In genomic region chr2:9155604-9156003, GRCm38 (mm10) we compare ENCODE assay signal across 26 mouse cellular contexts.
"Had no signal": no experiment of that assay in that cellular context is flagged by ENCODE, and none has a peak within 500 bp of the region (broad histone marks: within the 10 kb centered on the region; RNA-seq: fewer than 3 reads in every experiment).

No protein-coding gene starts in this region.

- H3K4me3 ChIP-seq: gastrocnemius, adult 2 months; heart, adult 2 months; heart, embryonic 13.5 days; heart, embryonic 15.5 days; hindbrain, embryonic 13.5 days; hindbrain, embryonic 15.5 days; left cerebral cortex, adult 2 months; limb, embryonic 10.5 days; limb, embryonic 12.5 days; liver, embryonic 13.5 days; liver, embryonic 15.5 days had no signal

- H3K9ac ChIP-seq: heart, embryonic 13.5 days; heart, embryonic 15.5 days; hindbrain, embryonic 13.5 days; hindbrain, embryonic 15.5 days; limb, embryonic 12.5 days; liver, embryonic 13.5 days; liver, embryonic 15.5 days; liver, postnatal 0 days had no signal

- H3K27me3 ChIP-seq: heart, embryonic 13.5 days; heart, embryonic 15.5 days; hindbrain, embryonic 13.5 days; hindbrain, embryonic 15.5 days; limb, embryonic 12.5 days; liver, embryonic 13.5 days; liver, embryonic 15.5 days had no signal

- H3K36me3 ChIP-seq: heart, embryonic 13.5 days; heart, embryonic 15.5 days; hindbrain, embryonic 13.5 days; hindbrain, embryonic 15.5 days; limb, embryonic 10.5 days; limb, embryonic 12.5 days; liver, embryonic 13.5 days; liver, embryonic 15.5 days had no signal

- H3K27ac ChIP-seq: gastrocnemius, adult 2 months; heart, adult 2 months; heart, embryonic 13.5 days; heart, embryonic 15.5 days; hindbrain, embryonic 13.5 days; hindbrain, embryonic 15.5 days; hindbrain, postnatal 0 days; left cerebral cortex, adult 2 months; limb, embryonic 10.5 days; limb, embryonic 12.5 days; liver, embryonic 13.5 days; liver, embryonic 15.5 days had no signal

- H3K4me2 ChIP-seq: heart, embryonic 11.5 days; heart, embryonic 13.5 days; heart, embryonic 15.5 days; hindbrain, embryonic 13.5 days; hindbrain, embryonic 15.5 days; limb, embryonic 12.5 days; liver, embryonic 11.5 days; liver, embryonic 13.5 days; liver, embryonic 15.5 days had no signal

- ATAC-seq: hindbrain, postnatal 0 days; intestine, embryonic 16.5 days; liver, postnatal 0 days had no signal

- H3K9me3 ChIP-seq: heart, embryonic 13.5 days; heart, embryonic 15.5 days; hindbrain, embryonic 13.5 days; hindbrain, embryonic 15.5 days; limb, embryonic 10.5 days; limb, embryonic 12.5 days; liver, embryonic 13.5 days; liver, embryonic 15.5 days had no signal

- DNase-seq: gastrocnemius, adult 2 months; gastrocnemius, postnatal 10 days; gastrocnemius, postnatal 25 days; heart, adult 11 months; heart, adult 2 months; heart, postnatal 14 days; heart, postnatal 36 days; kidney, adult 18-20 months; kidney, adult 8-10 months; kidney, postnatal 10 days; kidney, postnatal 36 days; liver; liver, embryonic 13.5 days; liver, postnatal 0 days had no signal

- H3K4me1 ChIP-seq: heart, embryonic 13.5 days; heart, embryonic 15.5 days; hindbrain, embryonic 13.5 days; hindbrain, embryonic 15.5 days; limb, embryonic 10.5 days; limb, embryonic 12.5 days; liver, embryonic 13.5 days; liver, embryonic 15.5 days had no signal
